Mouse (Mus musculus) inflammation-experienced regulatory T-cells (primary cell): ENCODE results near the gene Tgfbi. TPM values are rescaled to one million over a fixed set of nuclear protein-coding genes. Genes with fewer than 3 reads are reported as not detected.

Experiments used
- polyA plus RNA-seq, 2 experiments: library from polyadenylated mRNA; unstranded; fragments of 100-300 nt; shearing (Covaris generic); gene quantifications; one replicate each; pipeline ENCODE4 v1.2.1; 2017

Gene Tgfbi
- polyA plus RNA-seq: under 1 TPM; 0.17 to 0.45 TPM

DNA sequence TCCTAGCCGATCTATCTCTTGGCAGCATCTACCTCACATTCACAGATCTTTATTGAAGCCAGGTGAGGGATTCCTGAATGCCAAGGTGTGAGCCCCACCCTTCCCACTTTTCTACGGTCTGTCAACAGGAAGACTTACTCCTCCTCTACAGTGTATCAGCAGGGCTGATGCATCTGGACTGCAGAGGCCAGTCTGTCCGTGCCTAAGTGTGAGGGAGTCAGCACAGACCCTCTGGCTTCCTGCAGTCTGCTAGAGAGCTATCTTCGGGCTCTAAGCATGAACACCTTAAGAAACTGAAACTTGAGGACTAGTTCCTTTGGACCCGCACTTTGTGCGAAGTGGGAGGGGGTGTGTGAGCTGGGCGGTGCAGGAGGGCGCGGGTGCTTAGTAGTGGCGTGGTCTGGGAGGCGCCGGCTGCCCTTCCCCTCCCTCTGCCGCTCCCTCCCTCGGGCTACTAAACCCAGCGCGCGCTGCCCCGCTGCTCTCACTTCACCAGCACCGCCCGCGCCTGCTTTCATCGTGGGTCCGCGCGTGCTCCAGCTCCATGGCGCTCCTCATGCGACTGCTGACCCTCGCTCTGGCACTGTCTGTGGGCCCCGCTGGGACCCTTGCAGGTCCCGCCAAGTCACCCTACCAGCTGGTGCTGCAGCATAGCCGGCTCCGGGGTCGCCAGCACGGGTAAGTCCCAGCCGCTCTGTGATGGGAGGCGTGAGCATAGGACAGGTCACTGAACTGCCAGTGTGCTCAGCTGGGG is at the start of gene Tgfbi:
TSS of gene Tgfbi (plus strand) at position 421 of the 754 bp plus-strand sequence.

Other genes with a start within 250 kb of the Tgfbi start
- gene Gm3045, start 182.9 kb upstream of the Tgfbi start, polyA plus RNA-seq: under 1 TPM; 0.15 to 0.23 TPM
- gene Slc25a48, start 171.2 kb upstream of the Tgfbi start, polyA plus RNA-seq: under 1 TPM; 0.06 to 0.11 TPM
- gene Il9, start 127.3 kb upstream of the Tgfbi start, polyA plus RNA-seq: not detected
- 1 to 10 TPM in 1 of 2 experiments, under 1 TPM in 1; 0.86 to 2.2 TPM for gene Fbxl21, start 87.1 kb upstream of the Tgfbi start, polyA plus RNA-seq
- gene Lect2, start 61.0 kb upstream of the Tgfbi start, polyA plus RNA-seq: under 1 TPM in 1 of 2 experiments, not detected in 1; 0.39 TPM
- gene Smad5, start 93.5 kb downstream of the Tgfbi start, polyA plus RNA-seq: 10 to 100 TPM; 14.7 to 21.0 TPM
- gene Gm45623, start 144.3 kb downstream of the Tgfbi start, polyA plus RNA-seq: under 1 TPM in 1 of 2 experiments, not detected in 1; 0.51 TPM